Mouse (Mus musculus): Measurements from ENCODE around the gene Fbxo9.

GRCm38 (mm10) chr9:78113538-78113885, 4.6 kb upstream of the Fbxo9 start:
- TF ChIP-seq POLR2A (IDR thresholded peaks at IDR 0.05; ENCODE audit: insufficient read depth, low read length) (no peak), CTCF (IDR thresholded peaks at IDR 0.05; ENCODE audit: low read depth, low read length) (no peak), EP300 (IDR thresholded peaks at IDR 0.05; ENCODE audit: insufficient read depth, low read depth, low read length) (no peak)
